Mouse (Mus musculus) midbrain, postnatal 0 days (tissue): ENCODE results near the gene Wdr83. TPM values are rescaled to one million over a fixed set of nuclear protein-coding genes. Genes with fewer than 3 reads are reported as not detected.
"Not testable (repeated sequence)": the region's sequence is repeated elsewhere in the genome, so short reads cannot be mapped to it uniquely, and the experiment has no call there.

ENCODE experiments used
- ATAC-seq: fragments of 200-750 bp; cut with Nextera tagmentation; 2 replicates; pipeline ENCODE4 v1.8.0; 2017; ENCODE audit warnings: moderate number of reproducible peaks, mild to moderate bottlenecking, moderate TSS enrichment, moderate library complexity; ENCODE audit not compliant: low FRiP score
- DNase-seq: peaks from one replicate; pipeline ENCODE4 v3.0.0-alpha.2; 2015; ENCODE audit warnings: low spot score
- H3K27ac ChIP-seq: fragments of 300-500 bp; sonication (generic); 2 replicates; pipeline ENCODE4 v1.5.1; 2014; ENCODE audit warnings: low read depth, mild to moderate bottlenecking, low read length, mixed read lengths
- H3K27me3 ChIP-seq: fragments of 300-500 bp; sonication (generic); 2 replicates; pipeline ENCODE4 v1.6.1; 2014; ENCODE audit warnings: low read length, control low read depth, mixed read lengths; ENCODE audit not compliant: insufficient read depth
- H3K36me3 ChIP-seq: fragments of 300-500 bp; sonication (generic); 2 replicates; pipeline ENCODE4 v1.6.1; 2014; ENCODE audit warnings: low read length, control low read depth, mixed read lengths; ENCODE audit not compliant: insufficient read depth
- H3K4me1 ChIP-seq: fragments of 300-500 bp; sonication (generic); 2 replicates; pipeline ENCODE4 v1.6.1; 2014; ENCODE audit warnings: mild to moderate bottlenecking, control low read depth, antibody characterized with exemption, low read length, mixed read lengths; ENCODE audit not compliant: insufficient read depth
- H3K4me2 ChIP-seq: fragments of 300-500 bp; sonication (generic); 2 replicates; pipeline ENCODE4 v1.6.1; 2014; ENCODE audit warnings: low read depth, mild to moderate bottlenecking, low read length, mixed read lengths; ENCODE audit not compliant: poor library complexity, severe bottlenecking
- H3K4me3 ChIP-seq: fragments of 300-500 bp; sonication (generic); 2 replicates; pipeline ENCODE4 v1.5.1; 2014; ENCODE audit warnings: low read depth, mild to moderate bottlenecking, low read length, moderate library complexity
- H3K9ac ChIP-seq: fragments of 300-500 bp; sonication (generic); replicated peaks from 2 replicates; pipeline ENCODE4 v1.6.1; 2014; ENCODE audit warnings: mild to moderate bottlenecking, low read length, moderate library complexity, mixed read lengths; ENCODE audit not compliant: poor library complexity, severe bottlenecking
- H3K9me3 ChIP-seq: fragments of 300-500 bp; sonication (generic); 2 replicates; pipeline ENCODE4 v1.6.1; 2016; ENCODE audit warnings: low read length, control low read depth
- CTCF ChIP-seq: IDR thresholded peaks from 2 replicates; pipeline ENCODE4 v1.5.1; 2016; ENCODE audit warnings: antibody characterized with exemption, mild to moderate bottlenecking
- WGBS: fragments of 180-500 bp; shearing (Covaris S2); extraction: QIAGEN DNeasy Blood & Tissue Kit; methylation state at CpG from one replicate; pipeline ENCODE4 v1.1.7; 2014; 5-methylcytosine and 5-hydroxymethylcytosine counted together
- polyA plus RNA-seq: library from polyadenylated mRNA; unstranded; fragments of >200 nt; fragmentation: Nextera tagmentation; extraction: Ambion mirVana; gene quantifications from 2 replicates; pipeline ENCODE4 v1.2.1, GENCODE M21; 2015
- total RNA-seq: library from RNA; depleted of rRNA; stranded (reverse); fragments of >200 nt; gene quantifications from 2 replicates; pipeline ENCODE4 v1.2.3, GENCODE M21; 2014; rRNA removed

Wdr83 gene
- total RNA-seq = 27.4 and 34.1 TPM in 2 replicates
- 37.0 and 39.9 TPM in 2 replicates for polyA plus RNA-seq

- H3K9ac ChIP-seq = peak within 1 kb of the TSS; percentile 82
- peak within 1 kb of the TSS; percentile 82 for H3K4me3 ChIP-seq
- H3K4me1 ChIP-seq = 0 out of 2 replicates have a peak, but pooled peaks cover 5% of the 10 kb centered on the region
- peak; percentile 14 for DNase-seq
- no peak for ATAC-seq
- no peak for TF ChIP-seq CTCF
- peak within 1 kb of the TSS; percentile 94 for H3K4me2 ChIP-seq
- H3K27me3 ChIP-seq = no peaks in the 10 kb centered on the region
- H3K9me3 ChIP-seq = no peaks in the 10 kb centered on the region
- 1% methylated on average over 9 of the region's 9 CpGs for WGBS
- H3K27ac ChIP-seq = peak within 1 kb of the TSS; percentile 72
- peaks cover 11% of the 10 kb centered on the region for H3K36me3 ChIP-seq
Observed at GRCm38 (mm10) chr8:85081216-85081555, at the start of gene Wdr83. Wdr83 (minus strand) TSS chr8:85081306.

- Histone ChIP-seq H3K4me2 (no peak overlapping the region), H3K9me3 (no peaks in the 10 kb centered on the region), H3K9ac (no peak overlapping the region), H3K4me3 (no peak overlapping the region), H3K27me3 (no peaks in the 10 kb centered on the region), H3K27ac (no peak overlapping the region), H3K4me1 (no peaks in the 10 kb centered on the region), H3K36me3 (no peaks in the 10 kb centered on the region)
- DNase-seq = no peak
- TF ChIP-seq CTCF = no peak
- no peak for ATAC-seq
- 91% methylated on average over 8 of the region's 8 CpGs for WGBS
Observed at GRCm38 (mm10) chr8:85123691-85124090, 42.6 kb upstream of the Wdr83 start.

- H3K4me2 ChIP-seq = no peak within 1 kb of the TSS
- no peak for ATAC-seq
- H3K9ac ChIP-seq = no peak within 1 kb of the TSS
Observed at GRCm38 (mm10) chr8:85122995-85123394, 41.9 kb upstream of the Wdr83 start, which contains the start of gene Zfp791. Zfp791 (minus strand) TSS chr8:85123095.

DNA sequence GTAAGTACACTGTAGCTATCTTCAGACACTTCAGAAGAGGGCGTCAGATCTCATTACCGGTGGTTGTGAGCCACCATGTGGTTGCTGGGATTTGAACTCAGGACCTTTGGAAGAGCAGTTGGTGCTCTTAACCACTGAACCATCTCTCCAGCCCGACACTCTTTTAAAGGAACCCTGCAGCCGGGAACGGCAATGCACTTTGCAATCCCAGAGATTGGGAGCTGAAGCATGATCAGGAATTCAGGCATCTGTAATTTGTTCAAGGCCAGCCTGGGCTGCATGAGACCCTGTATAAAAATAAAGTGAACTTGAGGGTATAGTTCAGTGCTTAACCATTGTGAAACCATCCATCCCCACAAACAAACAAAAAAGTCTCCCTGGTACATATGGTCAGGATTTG, 39.1 kb upstream of the Wdr83 start:
- H3K36me3 ChIP-seq, DNase-seq, H3K9me3 ChIP-seq, H3K27me3 ChIP-seq, ATAC-seq, H3K4me1 ChIP-seq, H3K4me3 ChIP-seq, H3K9ac ChIP-seq, H3K27ac ChIP-seq, H3K4me2 ChIP-seq: not testable (repeated sequence)
- 81% methylated on average over 5 of the region's 5 CpGs for WGBS

More at GRCm38 (mm10) chr8:85122995-85123394, 41.9 kb upstream of the Wdr83 start, which contains the start of gene Zfp791:
- no peaks in the 10 kb centered on the region for H3K9me3 ChIP-seq
- H3K4me3 ChIP-seq = no peak within 1 kb of the TSS
- 83% methylated on average over 3 of the region's 3 CpGs for WGBS
- no peaks in the 10 kb centered on the region for H3K4me1 ChIP-seq
- H3K27me3 ChIP-seq = no peaks in the 10 kb centered on the region
- H3K36me3 ChIP-seq = no peaks in the 10 kb centered on the region
- no peak for TF ChIP-seq CTCF
- DNase-seq = no peak
- no peak within 1 kb of the TSS for H3K27ac ChIP-seq

- H3K36me3 ChIP-seq = no peaks in the 10 kb centered on the region
- TF ChIP-seq CTCF = peak; percentile 69
- peak overlapping the region; percentile 75 for H3K9ac ChIP-seq
- H3K4me3 ChIP-seq = peak overlapping the region; percentile 66
- 7% methylated on average over 37 of the region's 37 CpGs for WGBS
- no peaks in the 10 kb centered on the region for H3K27me3 ChIP-seq
- no peaks in the 10 kb centered on the region for H3K4me1 ChIP-seq
- peak overlapping the region; percentile 68 for H3K27ac ChIP-seq
- ATAC-seq (peak; percentile 86), DNase-seq (peak; percentile 93)
- no peaks in the 10 kb centered on the region for H3K9me3 ChIP-seq
- H3K4me2 ChIP-seq = peak overlapping the region; percentile 83
Observed at GRCm38 (mm10) chr8:85119052-85119981, 38.2 kb upstream of the Wdr83 start.

DNA sequence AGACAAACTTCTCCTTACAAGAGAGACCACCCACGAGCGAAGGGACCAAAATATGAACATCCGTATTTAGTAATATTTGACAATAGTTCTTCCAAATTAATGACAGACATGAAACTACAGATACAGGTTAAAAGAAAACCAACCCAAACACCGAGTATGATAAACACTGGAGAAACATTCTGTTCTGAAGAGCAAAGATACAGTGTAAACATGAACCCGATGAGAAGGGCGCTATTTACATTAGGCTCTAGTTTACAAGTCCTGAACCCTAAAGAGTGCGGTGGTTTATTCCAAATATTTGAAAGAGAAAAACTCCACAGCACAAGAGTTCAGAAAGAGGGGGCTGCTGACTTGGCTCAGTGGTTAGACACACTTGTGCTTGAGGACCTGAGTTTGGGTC, 35.9 kb upstream of the Wdr83 start:
- DNase-seq (no peak), ATAC-seq (no peak)
- H3K4me2 ChIP-seq = no peak overlapping the region
- no peaks in the 10 kb centered on the region for H3K9me3 ChIP-seq
- H3K4me1 ChIP-seq = no peaks in the 10 kb centered on the region
- no peak for TF ChIP-seq CTCF
- no peak overlapping the region for H3K9ac ChIP-seq
- no peak overlapping the region for H3K4me3 ChIP-seq
- H3K27me3 ChIP-seq = no peaks in the 10 kb centered on the region
- peaks cover under 1% of the 10 kb centered on the region; the same call in 1 of the 2 replicates for H3K36me3 ChIP-seq
- WGBS = 93% methylated on average over 7 of the region's 7 CpGs
- H3K27ac ChIP-seq = no peak overlapping the region
